Mouse (Mus musculus) ES-E14 (cell line): ENCODE measurements around the gene Hinfp. TPM values are rescaled to one million over a fixed set of nuclear protein-coding genes. Genes with fewer than 3 reads are reported as not detected.

Experiments used
- DNase-seq: peaks from one replicate; pipeline ENCODE4 v3.0.0-alpha.2; 2013; ENCODE audit warnings: low read depth, low spot score
- H3K27ac ChIP-seq: 2 replicates; pipeline ENCODE4 v1.5.1; 2012; ENCODE audit warnings: low read depth, mild to moderate bottlenecking, low read length, moderate library complexity, mixed read lengths; ENCODE audit not compliant: poor library complexity, insufficient read depth, severe bottlenecking
- H3K36me3 ChIP-seq: 2 replicates; pipeline ENCODE4 v1.6.1; 2012; ENCODE audit warnings: mild to moderate bottlenecking, low read length, moderate library complexity, mixed read lengths; ENCODE audit not compliant: control insufficient read depth, poor library complexity, insufficient read depth, severe bottlenecking
- H3K4me1 ChIP-seq, 2 experiments: fragments of 150-350 bp in 1 of 2; sonication (generic) in 1 of 2; 2 replicates each; pipeline ENCODE4 v1.6.1; 2012; ENCODE audit warnings: low read length in 2 of 2, mild to moderate bottlenecking in 1 of 2, mixed read lengths in 1 of 2; ENCODE audit not compliant: control insufficient read depth in 2 of 2, insufficient read depth in 2 of 2, poor library complexity in 1 of 2
- H3K4me3 ChIP-seq, 2 experiments: fragments of 150-350 bp in 1 of 2; sonication (generic) in 1 of 2; 2 replicates each; pipeline ENCODE4 v1.5.1; 2012; ENCODE audit warnings: low read length in 2 of 2, low read depth in 1 of 2, mild to moderate bottlenecking in 1 of 2, mixed read lengths in 1 of 2; ENCODE audit not compliant: insufficient read depth in 1 of 2, poor library complexity in 1 of 2, severe bottlenecking in 1 of 2
- H3K9ac ChIP-seq: 2 replicates; pipeline ENCODE4 v1.6.1; 2012; ENCODE audit warnings: low read depth, mild to moderate bottlenecking, low read length, mixed read lengths; ENCODE audit not compliant: poor library complexity, insufficient read depth, severe bottlenecking
- H3K9me3 ChIP-seq: fragments of 150-350 bp; sonication (generic); 2 replicates; pipeline ENCODE4 v1.6.1; 2012; ENCODE audit warnings: low read depth, mild to moderate bottlenecking, low read length; ENCODE audit not compliant: control insufficient read depth, insufficient read depth
- CHD2 ChIP-seq: IDR thresholded peaks from 2 replicates; pipeline ENCODE4 v1.6.1; 2014; ENCODE audit warnings: mild to moderate bottlenecking, low read depth, low read length, inconsistent platforms
- HCFC1 ChIP-seq: IDR thresholded peaks from 2 replicates; pipeline ENCODE4 v1.6.1; 2012; ENCODE audit warnings: low read length, inconsistent platforms, borderline replicate concordance; ENCODE audit not compliant: insufficient read depth
- MAFK ChIP-seq: IDR thresholded peaks from 2 replicates; pipeline ENCODE4 v1.6.1; 2014; ENCODE audit warnings: mild to moderate bottlenecking, low read depth, low read length, inconsistent platforms; ENCODE audit not compliant: insufficient read depth
- ZC3H11A ChIP-seq: IDR thresholded peaks from 2 replicates; pipeline ENCODE4 v1.6.1; 2012; ENCODE audit warnings: low read depth, mild to moderate bottlenecking, inconsistent platforms, low read length, borderline replicate concordance
- ZNF384 ChIP-seq: IDR thresholded peaks from 2 replicates; pipeline ENCODE4 v1.6.1; 2012; ENCODE audit warnings: low read depth, low read length, inconsistent platforms
- in situ Hi-C, 2 experiments: fragments of 600-800 bp; cut with MboI; formaldehyde crosslinking; loops; one replicate each; pipeline ENCODE4 v1.15.1; 2025; ENCODE audit warnings: low sequenced_read_pairs in 2 of 2, inconsistent platforms in 1 of 2; ENCODE audit not compliant: unreplicated experiment in 2 of 2
- total RNA-seq: library from RNA; depleted of rRNA; stranded (reverse); fragments of 300-350 nt; gene quantifications from 2 replicates; pipeline ENCODE4 v1.2.3, GENCODE M21; 2012

Gene Hinfp
- total RNA-seq, 1 experiment, result 29.1 TPM

- Histone ChIP-seq H3K9ac (no peak overlapping the region), H3K4me3 (no peak overlapping the region), H3K36me3 (peaks cover 18% of the 10 kb centered on the region), H3K27ac (no peak overlapping the region), H3K4me1 (peaks cover 0 to 9% of the 10 kb centered on the region in 2 experiments; a peak in 1 of 4 replicates), H3K9me3 (no peaks in the 10 kb centered on the region)
- in situ Hi-C loops, result no loop called here
- no peak for DNase-seq
- TF ChIP-seq HCFC1 (no peak), CHD2 (no peak), ZNF384 (no peak), MAFK (no peak), ZC3H11A (no peak)
Measured at GRCm38 (mm10) chr9:44292490-44292889, 13.0 kb downstream of the Hinfp start.

DNA sequence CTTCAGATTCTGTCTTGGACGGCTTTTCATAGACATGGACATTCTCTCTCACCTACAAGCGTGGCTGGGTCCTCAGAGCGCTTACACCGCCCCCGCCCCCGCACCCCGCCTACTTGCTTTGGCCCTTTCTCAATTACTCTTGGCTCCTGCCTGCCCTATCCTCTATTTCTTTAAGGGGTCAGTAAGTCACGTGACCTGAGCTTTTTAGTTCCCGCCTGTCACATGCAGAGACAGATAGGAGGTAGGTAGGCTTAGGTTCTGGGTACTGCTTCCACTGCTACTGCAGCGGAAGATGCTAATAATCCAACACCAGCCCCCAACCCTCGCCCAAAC lies 16.5 kb downstream of the Hinfp start:
- Histone ChIP-seq H3K9ac (no peak overlapping the region), H3K27ac (no peak overlapping the region), H3K36me3 (0 out of 2 replicates have a peak, but pooled peaks cover 2% of the 10 kb centered on the region), H3K4me3 (no peak overlapping the region), H3K9me3 (no peaks in the 10 kb centered on the region), H3K4me1 (peaks cover 0 to 17% of the 10 kb centered on the region in 2 experiments; a peak in 1 of 4 replicates)
- TF ChIP-seq ZC3H11A, result no peak
- no peak for DNase-seq
- in situ Hi-C loops, result no loop called here

GRCm38 (mm10) chr9:44288076-44288958 lies 17.2 kb downstream of the Hinfp start, which contains the start of gene Abcg4:
Gene Abcg4 (minus strand): TSS chr9:44288615.
- H3K27ac ChIP-seq, result no peak within 1 kb of the TSS
- DNase-seq, result no peak
- in situ Hi-C loops, result no loop called here
- 0 out of 2 replicates have a peak, but pooled peaks cover 2% of the 10 kb centered on the region for H3K36me3 ChIP-seq
- no peaks in the 10 kb centered on the region for H3K9me3 ChIP-seq
- H3K4me3 ChIP-seq, result peak within 1 kb of the TSS; percentile 64 to 78
- peak within 1 kb of the TSS; percentile 53 for H3K9ac ChIP-seq
- TF ChIP-seq HCFC1 (no peak), ZNF384 (no peak), ZC3H11A (no peak), CHD2 (no peak), MAFK (no peak)
- H3K4me1 ChIP-seq, result peaks cover 0 to 17% of the 10 kb centered on the region in 2 experiments; a peak in 1 of 4 replicates

DNA sequence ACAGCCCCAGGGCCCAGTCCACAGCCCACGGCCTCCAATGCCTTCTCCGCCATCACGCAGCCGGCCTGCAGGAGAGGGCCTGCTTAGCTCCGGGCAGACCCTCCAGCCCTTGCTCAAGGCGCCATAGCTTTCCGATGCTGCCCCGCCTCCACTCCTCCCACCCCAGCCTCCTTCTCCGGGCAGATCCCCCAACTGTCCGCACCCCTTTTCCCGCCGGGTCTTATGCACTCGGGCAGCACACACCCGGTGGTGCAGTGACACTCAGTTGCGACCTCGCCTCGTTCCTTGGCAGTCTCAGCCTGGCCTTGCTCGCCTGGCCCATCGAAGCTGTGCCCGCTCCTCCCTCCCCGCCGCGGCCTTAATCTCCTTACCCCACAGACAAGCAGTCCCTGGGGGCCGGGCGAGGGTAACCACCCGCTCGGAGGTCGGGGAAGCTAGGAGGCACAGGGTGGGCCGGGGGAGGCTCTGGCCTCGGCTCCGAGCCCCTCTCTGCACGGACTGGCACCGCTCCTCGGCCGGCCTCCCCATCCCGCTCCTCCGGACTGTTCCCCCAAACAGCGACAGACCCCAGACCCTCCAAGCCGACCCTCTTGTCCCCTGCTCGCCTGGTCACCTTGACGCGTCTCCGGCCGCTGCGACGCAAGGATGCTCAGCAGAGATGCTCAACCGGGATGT lies 17.9 kb downstream of the Hinfp start:
- peaks cover 0 to 17% of the 10 kb centered on the region in 2 experiments; a peak in 1 of 4 replicates for H3K4me1 ChIP-seq
- H3K9ac ChIP-seq, result peak overlapping the region; percentile 53
- in situ Hi-C loops, result no loop called here
- no peak for DNase-seq
- TF ChIP-seq MAFK (no peak), ZNF384 (no peak), HCFC1 (no peak), CHD2 (no peak), ZC3H11A (no peak)
- no peaks in the 10 kb centered on the region for H3K36me3 ChIP-seq
- H3K4me3 ChIP-seq, result peak overlapping the region; percentile 64 to 78
- H3K27ac ChIP-seq, result no peak overlapping the region
- H3K9me3 ChIP-seq, result no peaks in the 10 kb centered on the region
